Mouse (Mus musculus): Measurements from ENCODE around the gene Itln1.

DNA sequence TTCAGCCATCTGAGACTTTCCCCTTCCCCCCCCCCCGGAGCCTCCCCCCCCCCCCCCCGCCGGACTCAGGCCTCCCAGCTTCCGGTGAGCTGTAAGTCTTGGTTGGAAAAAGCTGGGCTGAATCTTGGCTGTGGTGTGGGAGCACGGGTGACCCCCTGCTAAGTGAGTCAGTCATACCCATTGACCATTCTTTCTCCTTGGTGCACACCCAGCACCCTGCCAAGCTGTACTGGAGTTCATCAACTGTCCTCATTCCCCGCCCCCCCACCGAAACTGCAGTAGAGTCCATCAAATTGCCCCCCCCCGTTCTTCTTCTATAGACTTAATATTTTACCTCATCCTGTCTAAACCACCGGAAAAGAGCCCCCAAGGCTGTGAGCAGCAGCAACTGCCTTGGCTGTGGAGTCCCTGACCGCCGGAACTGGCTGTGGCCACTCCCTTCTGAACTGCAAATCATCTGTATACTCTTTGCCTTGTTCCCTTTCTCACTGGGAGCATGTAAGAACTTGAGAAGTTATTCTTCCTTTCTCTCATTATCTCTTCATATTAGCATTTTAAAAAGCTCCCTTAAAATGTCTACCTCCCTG is 26.6 kb upstream of the Itln1 start:
- TF ChIP-seq POLR2A (IDR thresholded peaks at IDR 0.05; ENCODE audit: low read depth, low read length) (no peak), CTCF (IDR thresholded peaks at IDR 0.05; ENCODE audit: extremely low read depth, insufficient read depth, insufficient read length, insufficient replicate concordance) (no peak)

Data from spleen, adult 2 months (tissue).